Mouse (Mus musculus) gastrocnemius, adult 18-20 months (tissue): ENCODE data around the gene Srrm3. TPM values are rescaled to one million over a fixed set of nuclear protein-coding genes. Genes with fewer than 3 reads are reported as not detected.

Experiments
- DNase-seq: peaks from one replicate; pipeline ENCODE4 v3.0.0; 2021; ENCODE audit warnings: low spot score
- total RNA-seq, 2 experiments: library from RNA; stranded (reverse); gene quantifications; 2 replicates each; pipeline ENCODE4 v1.2.3; 2021

The Srrm3 gene
- total RNA-seq, 2 experiments from 2014 or later = not detected

GRCm38 (mm10) chr5:135869661-135870423 lies 63.2 kb downstream of the Srrm3 start:
- no peak for DNase-seq

GRCm38 (mm10) chr5:135870505-135870904 lies 63.8 kb downstream of the Srrm3 start:
- DNase-seq = no peak

DNA sequence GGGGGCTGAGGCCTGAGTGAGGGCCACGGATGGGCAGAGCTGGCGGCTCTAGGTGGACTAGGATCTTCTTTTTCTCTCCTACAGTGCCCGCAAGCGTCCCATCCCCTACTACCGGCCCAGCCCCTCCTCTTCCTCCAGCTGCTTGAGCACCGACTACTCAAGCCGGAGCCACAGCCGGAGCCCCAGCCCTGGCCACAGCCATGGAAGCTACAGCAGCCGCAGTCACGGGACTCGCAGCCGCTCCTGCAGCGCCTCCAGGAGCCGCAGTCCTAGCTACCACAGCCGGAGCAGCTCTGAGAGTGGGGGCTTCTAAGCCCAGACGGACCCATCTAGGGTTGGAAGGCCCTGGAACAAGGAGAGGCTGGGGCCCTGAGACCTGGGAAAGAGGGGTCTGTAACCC lies 66.3 kb downstream of the Srrm3 start:
- DNase-seq = no peak

- DNase-seq = no peak
These were observed 67.1 kb downstream of the Srrm3 start for GRCm38 (mm10) chr5:135873753-135874152.

DNA sequence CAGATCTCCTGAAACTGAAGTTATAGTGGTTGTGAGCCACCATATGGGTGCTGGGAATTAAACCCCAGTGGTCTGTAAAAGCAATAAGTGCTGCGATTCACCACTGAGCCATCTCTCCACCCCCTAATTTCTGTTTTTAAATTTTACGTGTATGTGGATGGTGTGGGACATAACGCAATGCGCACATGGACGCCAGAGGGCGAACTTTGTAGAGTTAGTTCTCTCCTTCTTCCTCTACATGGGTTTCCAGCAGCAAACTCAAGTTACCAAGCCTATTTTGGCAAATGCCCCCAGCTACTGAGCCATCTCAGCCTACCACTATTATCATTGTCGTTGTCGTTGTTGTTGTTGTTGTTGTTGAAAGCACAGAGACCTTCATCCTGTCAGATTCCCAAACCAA lies 70.5 kb downstream of the Srrm3 start:
- DNase-seq = peak; percentile 73

GRCm38 (mm10) chr5:135877831-135878231 lies 71.1 kb downstream of the Srrm3 start:
- DNase-seq = peak; percentile 69

GRCm38 (mm10) chr5:135879449-135880158 lies 72.9 kb downstream of the Srrm3 start:
- peak; percentile 94 for DNase-seq

DNA sequence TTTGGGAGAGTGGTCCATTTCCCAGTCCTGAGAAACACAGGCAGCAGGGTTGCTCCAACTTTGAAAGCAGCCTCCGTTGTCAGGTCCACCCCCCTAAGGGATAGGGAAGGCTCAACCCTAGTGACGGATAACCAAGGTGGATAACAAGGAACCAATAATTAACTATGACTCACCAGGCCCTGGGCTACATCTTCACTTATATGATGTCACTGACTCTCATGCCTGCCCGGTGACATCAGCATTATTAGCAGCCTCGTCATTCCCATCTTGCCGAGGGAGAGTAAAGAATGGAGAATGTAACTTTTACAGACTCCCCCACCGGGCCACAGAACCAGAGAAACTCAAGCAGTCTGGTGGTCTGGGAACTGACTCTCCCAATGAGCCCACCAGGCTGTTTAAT lies 78.0 kb downstream of the Srrm3 start:
- DNase-seq = no peak

DNA sequence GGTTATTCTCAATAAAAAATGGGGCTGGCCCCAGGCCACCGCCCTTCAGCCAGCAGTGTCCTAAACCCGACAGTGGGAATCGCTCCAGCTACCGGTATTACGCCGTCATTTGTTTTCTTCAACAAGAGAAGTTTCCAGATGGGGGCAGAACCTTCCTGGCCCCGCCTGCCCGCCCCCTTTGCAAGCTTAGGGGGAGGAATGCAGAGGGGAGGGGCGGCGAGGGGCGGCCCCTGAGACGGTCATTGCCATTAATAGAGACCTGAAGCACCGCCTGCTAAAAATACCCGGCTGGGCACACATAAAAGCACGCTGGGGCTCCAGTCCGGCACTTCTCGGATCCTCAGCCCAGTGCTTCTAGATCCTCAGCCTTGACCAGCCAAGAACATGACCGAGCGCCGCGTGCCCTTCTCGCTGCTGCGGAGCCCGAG lies 81.0 kb downstream of the Srrm3 start, which contains the start of gene Hspb1:
Hspb1 (plus strand) TSS at position 245 of the 428 bp plus-strand sequence.
- DNase-seq = peak; percentile 94

GRCm38 (mm10) chr5:135888405-135889215 lies 81.9 kb downstream of the Srrm3 start:
- DNase-seq = no peak

- DNase-seq = no peak
These were observed 83.6 kb downstream of the Srrm3 start for GRCm38 (mm10) chr5:135890323-135890722.

- DNase-seq = no peak
These were observed 84.2 kb downstream of the Srrm3 start for GRCm38 (mm10) chr5:135890920-135891319.

- DNase-seq = no peak
These were observed 86.1 kb downstream of the Srrm3 start for GRCm38 (mm10) chr5:135892589-135893351.

- no peak for DNase-seq
These were observed 88.3 kb downstream of the Srrm3 start for GRCm38 (mm10) chr5:135894958-135895357.

DNA sequence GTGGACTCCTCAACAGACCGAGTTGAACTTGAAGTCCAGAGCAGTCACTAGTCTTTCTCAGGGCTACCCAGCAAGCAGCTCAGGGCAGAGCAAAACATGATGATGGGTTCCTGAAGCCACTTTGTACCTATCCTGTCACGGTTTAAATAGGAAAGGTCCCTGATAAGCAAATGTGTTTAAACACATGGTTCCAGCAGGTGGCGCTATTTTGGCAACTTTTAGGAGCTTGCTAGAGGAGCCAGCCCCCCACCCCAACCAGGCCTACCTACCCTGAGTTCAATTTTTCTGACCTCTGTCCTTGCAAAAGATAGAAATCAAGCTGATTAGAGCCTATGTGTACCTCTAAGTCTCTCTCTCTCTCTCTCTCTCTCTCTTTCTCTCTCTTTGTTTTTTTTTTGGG lies 91.3 kb downstream of the Srrm3 start:
- DNase-seq = no peak

GRCm38 (mm10) chr5:135898995-135899394 lies 92.3 kb downstream of the Srrm3 start:
- DNase-seq = no peak

- no peak for DNase-seq
These were observed 93.1 kb downstream of the Srrm3 start for GRCm38 (mm10) chr5:135899833-135900232.

- DNase-seq = no peak
These were observed 94.0 kb downstream of the Srrm3 start for GRCm38 (mm10) chr5:135900701-135901100.

- no peak for DNase-seq
These were observed 94.8 kb downstream of the Srrm3 start for GRCm38 (mm10) chr5:135901354-135902095.

GRCm38 (mm10) chr5:135903058-135903457 lies 96.4 kb downstream of the Srrm3 start:
- no peak for DNase-seq
